24 mouse cellular contexts compared by ENCODE assay signal in genomic region chr14:121721431-121721830, GRCm38 (mm10).
DNase-seq lines count a peak whose midpoint lies in the region; ATAC-seq and TF ChIP-seq lines count a peak whose summit lies in the region.
"Had no signal": no experiment of that assay in that cellular context is flagged by ENCODE, and none has a peak within 500 bp of the region (broad histone marks: within the 10 kb centered on the region; RNA-seq: fewer than 3 reads in every experiment).

No protein-coding gene starts in this region.

- no peak overlapping the region for H3K4me3 ChIP-seq in heart, adult 2 months
- no peak overlapping the region for H3K4me3 ChIP-seq in heart, embryonic 11.5 days (ENCODE audit: low read depth, low read length)
- H3K4me3 ChIP-seq: embryonic facial prominence, embryonic 12.5 days; erythroblast, embryonic 14.5 days; kidney, embryonic 15.5 days; layer of hippocampus, adult 2 months; limb, embryonic 15.5 days; lung, embryonic 15.5 days; midbrain, embryonic 10.5 days; stomach, embryonic 15.5 days had no signal

- no peak overlapping the region for H3K9ac ChIP-seq in heart, adult 2 months (ENCODE audit: low read depth, low read length)
- H3K9ac ChIP-seq in heart, embryonic 11.5 days (ENCODE audit: low read depth, low read length): no peak overlapping the region
- H3K9ac ChIP-seq: embryonic facial prominence, embryonic 12.5 days; kidney, embryonic 15.5 days; limb, embryonic 15.5 days; lung, embryonic 15.5 days; stomach, embryonic 15.5 days had no signal

- no peaks in the 10 kb centered on the region for H3K36me3 ChIP-seq in heart, adult 2 months (ENCODE audit: control insufficient read depth, insufficient read depth, low read length)
- H3K36me3 ChIP-seq in heart, embryonic 11.5 days (ENCODE audit: control insufficient read depth, insufficient read depth, low read length): no peaks in the 10 kb centered on the region
- H3K36me3 ChIP-seq: embryonic facial prominence, embryonic 12.5 days; kidney, embryonic 15.5 days; limb, embryonic 15.5 days; lung, embryonic 15.5 days; midbrain, embryonic 10.5 days; stomach, embryonic 15.5 days had no signal

- intact Hi-C loops in heart, adult 2 months (cut with DNase I): no loop called here
- intact Hi-C loops in gastrocnemius, postnatal 14 days (cut with DNase I; ENCODE audit: low total_unique reads): no loop called here

- no peaks in the 10 kb centered on the region for H3K27me3 ChIP-seq in heart, adult 2 months (ENCODE audit: control insufficient read depth, insufficient read depth, low read length)
- H3K27me3 ChIP-seq in heart, embryonic 11.5 days (ENCODE audit: control insufficient read depth, insufficient read depth, low read length): no peaks in the 10 kb centered on the region
- H3K27me3 ChIP-seq: embryonic facial prominence, embryonic 12.5 days; kidney, embryonic 15.5 days; limb, embryonic 15.5 days; lung, embryonic 15.5 days; stomach, embryonic 15.5 days had no signal

- DNase-seq in heart, adult 2 months: peak in 1 of 2 experiments; percentile 53
- peak; percentile 26 to 54 for DNase-seq in kidney, postnatal 36 days
- DNase-seq in kidney, adult 11 months: no peak
- DNase-seq in gastrocnemius, postnatal 14 days: peak; percentile 45
- DNase-seq in urinary bladder, postnatal 25 days (ENCODE audit: low spot score): no peak
- DNase-seq: adrenal gland, adult 2 months; B cell, adult 2 months; cerebellum, adult 9-10 months; layer of hippocampus, postnatal 36 days; lung, postnatal 4 days; right cerebral cortex, postnatal 14 days; thymus, adult 2 months had no signal

- H3K27ac ChIP-seq in heart, adult 2 months: no peak overlapping the region; the same call in 1 of the 2 replicates
- H3K27ac ChIP-seq in heart, embryonic 11.5 days (ENCODE audit: low read depth, low read length): no peak overlapping the region
- H3K27ac ChIP-seq: embryonic facial prominence, embryonic 12.5 days; kidney, embryonic 15.5 days; layer of hippocampus, adult 2 months; limb, embryonic 15.5 days; lung, embryonic 15.5 days; midbrain, embryonic 10.5 days; stomach, embryonic 15.5 days had no signal

- 40% methylated on average over 5 of the region's 5 CpGs for WGBS in heart, adult 2 months
- WGBS in heart, embryonic 11.5 days (ENCODE audit: insufficient replicate concordance): 83% methylated on average over 5 of the region's 5 CpGs

- no peak for TF ChIP-seq EP300 in heart, adult 2 months (IDR thresholded peaks at IDR 0.05; ENCODE audit: insufficient read depth, low read depth, low read length)

- peak; percentile 12; the same call in 1 of the 2 replicates for TF ChIP-seq CTCF in heart, adult 2 months (IDR thresholded peaks at IDR 0.05)

- ATAC-seq in heart, embryonic 11.5 days (replicated peaks; ENCODE audit: insufficient number of reproducible peaks, low FRiP score, low TSS enrichment): no peak
- ATAC-seq in megakaryocyte-erythroid progenitor cell, adult 5-6 weeks (replicated peaks; ENCODE audit: low FRiP score, low TSS enrichment, poor library complexity, severe bottlenecking): peak; percentile 50
- ATAC-seq: forebrain, embryonic 14.5 days; hindbrain, embryonic 16.5 days had no signal

- H3K79me2 ChIP-seq in heart, adult 2 months (replicated peaks; ENCODE audit: control insufficient read depth, insufficient read depth, low read length): 0 out of 2 replicates have a peak, but pooled peaks cover 1% of the 10 kb centered on the region

- H3K4me2 ChIP-seq in heart, embryonic 11.5 days: no peak overlapping the region
- H3K4me2 ChIP-seq: embryonic facial prominence, embryonic 12.5 days; kidney, embryonic 15.5 days; limb, embryonic 15.5 days; lung, embryonic 15.5 days; stomach, embryonic 15.5 days had no signal

- H3K4me1 ChIP-seq in heart, adult 2 months (ENCODE audit: control insufficient read depth, insufficient read depth, low read length): peaks cover 7% of the 10 kb centered on the region
- H3K4me1 ChIP-seq in heart, embryonic 11.5 days (ENCODE audit: control insufficient read depth, insufficient read depth, low read length): peaks cover 10% of the 10 kb centered on the region

- H3K9me3 ChIP-seq in heart, embryonic 11.5 days (replicated peaks; ENCODE audit: control insufficient read depth, low read length): no peaks in the 10 kb centered on the region
- H3K9me3 ChIP-seq: embryonic facial prominence, embryonic 12.5 days; kidney, embryonic 15.5 days; limb, embryonic 15.5 days; lung, embryonic 15.5 days; midbrain, embryonic 10.5 days; stomach, embryonic 15.5 days had no signal

- TF ChIP-seq POLR2A in heart, adult 2 months (IDR thresholded peaks at IDR 0.05; ENCODE audit: insufficient read depth, low read depth, low read length): no peak

Comparison
In these comparisons a context has a peak if more than half of its experiments do, and no peak if none do; other contexts are left out.
1. DNase-seq: peak in kidney, postnatal 36 days (2 of 2) and gastrocnemius, postnatal 14 days (single experiment); none in kidney, adult 11 months (single experiment) and urinary bladder, postnatal 25 days (single experiment).